Mouse (Mus musculus) heart, adult 2 months (tissue): ENCODE results near the gene Olfr1512.

Experiments
- CTCF ChIP-seq: fragments of 200-600 bp; IDR thresholded peaks from 2 replicates; pipeline ENCODE4 v1.8.1; 2022; ENCODE audit warnings: antibody characterized with exemption, mild to moderate bottlenecking, moderate library complexity
- POLR2A ChIP-seq: fragments of 200-500 bp; IDR thresholded peaks from 2 replicates; pipeline ENCODE4 v1.6.1; 2011; ENCODE audit warnings: mild to moderate bottlenecking, low read depth, low read length, control low read depth; ENCODE audit not compliant: insufficient read depth

- TF ChIP-seq CTCF (no peak), POLR2A (no peak)
Observed at GRCm38 (mm10) chr14:52331069-52331750, 47.8 kb downstream of the Olfr1512 start.
